Mouse (Mus musculus) small intestine, adult 2 months (tissue): ENCODE data around the gene Minos1.

Experiments
- CTCF ChIP-seq: fragments of 200-500 bp; IDR thresholded peaks from 2 replicates; pipeline ENCODE4 v1.5.1; 2012; ENCODE audit warnings: low read depth, mild to moderate bottlenecking, control low read depth, inconsistent platforms, low read length, moderate library complexity, mixed read lengths; ENCODE audit not compliant: insufficient replicate concordance, insufficient read length; ENCODE audit errors: extremely low read depth
- POLR2A ChIP-seq: fragments of 200-500 bp; IDR thresholded peaks from 2 replicates; pipeline ENCODE4 v1.6.1; 2012; ENCODE audit warnings: low read depth, mild to moderate bottlenecking, control low read depth, inconsistent platforms, low read length, moderate library complexity

GRCm38 (mm10) chr4:139095406-139095805 lies 35.5 kb downstream of the Minos1 start:
- no peak for TF ChIP-seq POLR2A
- TF ChIP-seq CTCF: no peak
